Mouse (Mus musculus) liver, embryonic 16.5 days (tissue): Measurements from ENCODE around the gene Ddb1. TPM values are rescaled to one million over a fixed set of nuclear protein-coding genes. Genes with fewer than 3 reads are reported as not detected.
A peak's percentile ranks its signal among the peaks of the same experiment; 100 is the strongest.

ENCODE experiments used
- ATAC-seq: fragments of 200-750 bp; cut with Nextera tagmentation; 2 replicates; pipeline ENCODE4 v1.8.0; 2017; ENCODE audit warnings: low read depth, mild to moderate bottlenecking, moderate number of reproducible peaks, moderate library complexity
- H3K27ac ChIP-seq: fragments of 300-500 bp; sonication (generic); 2 replicates; pipeline ENCODE4 v1.5.1; 2014; ENCODE audit warnings: mild to moderate bottlenecking, low read length
- H3K27me3 ChIP-seq: fragments of 300-500 bp; sonication (generic); 2 replicates; pipeline ENCODE4 v1.6.1; 2014; ENCODE audit warnings: low read depth, low read length, mixed read lengths; ENCODE audit not compliant: control insufficient read depth, insufficient read depth
- H3K36me3 ChIP-seq: fragments of 300-500 bp; sonication (generic); 2 replicates; pipeline ENCODE4 v1.6.1; 2014; ENCODE audit warnings: mild to moderate bottlenecking; ENCODE audit not compliant: control insufficient read depth, insufficient read depth
- H3K4me1 ChIP-seq: fragments of 300-500 bp; sonication (generic); 2 replicates; pipeline ENCODE4 v1.6.1; 2014; ENCODE audit warnings: low read depth, low read length, mixed read lengths; ENCODE audit not compliant: control insufficient read depth
- H3K4me2 ChIP-seq: fragments of 300-500 bp; sonication (generic); 2 replicates; pipeline ENCODE4 v1.6.1; 2014; ENCODE audit warnings: low read depth, low read length, mixed read lengths
- H3K4me3 ChIP-seq: fragments of 300-500 bp; sonication (generic); 2 replicates; pipeline ENCODE4 v1.5.1; 2014; ENCODE audit warnings: low read depth, mild to moderate bottlenecking, low read length
- H3K9ac ChIP-seq: fragments of 300-500 bp; sonication (generic); 2 replicates; pipeline ENCODE4 v1.6.1; 2014; ENCODE audit warnings: low read depth, low read length
- H3K9me3 ChIP-seq: fragments of 300-500 bp; sonication (generic); replicated peaks from 2 replicates; pipeline ENCODE4 v1.6.1; 2016; ENCODE audit warnings: low read length; ENCODE audit not compliant: control insufficient read depth
- WGBS: fragments of 180-500 bp; shearing (Covaris S2); extraction: QIAGEN DNeasy Blood & Tissue Kit; methylation state at CpG from one replicate; pipeline ENCODE4 v1.1.7; 2014; ENCODE audit not compliant: insufficient replicate concordance; 5-methylcytosine and 5-hydroxymethylcytosine counted together
- polyA plus RNA-seq: library from polyadenylated mRNA; unstranded; fragments of >200 nt; fragmentation: Nextera tagmentation; extraction: Ambion mirVana; gene quantifications from 2 replicates; pipeline ENCODE4 v1.2.1, GENCODE M21; 2015

The Ddb1 gene
- polyA plus RNA-seq, 1 experiment from 2014 or later, result 176 TPM

- peak; percentile 28; the same call in 1 of the 2 replicates for ATAC-seq
- Histone ChIP-seq H3K4me1 (peaks cover 6% of the 10 kb centered on the region), H3K36me3 (peaks cover 8% of the 10 kb centered on the region; the same call in 1 of the 2 replicates), H3K4me2 (no peak overlapping the region), H3K27ac (peak overlapping the region; percentile 52), H3K4me3 (no peak overlapping the region), H3K27me3 (no peaks in the 10 kb centered on the region), H3K9me3 (no peaks in the 10 kb centered on the region), H3K9ac (no peak overlapping the region)
- 60% methylated on average over 8 of the region's 8 CpGs for WGBS
Observed at GRCm38 (mm10) chr19:10587231-10587630, 17.9 kb upstream of the Ddb1 start.

GRCm38 (mm10) chr19:10589127-10589857 is 15.8 kb upstream of the Ddb1 start:
- Histone ChIP-seq H3K9ac (no peak overlapping the region), H3K27ac (peak overlapping the region; percentile 59), H3K4me2 (no peak overlapping the region)

DNA sequence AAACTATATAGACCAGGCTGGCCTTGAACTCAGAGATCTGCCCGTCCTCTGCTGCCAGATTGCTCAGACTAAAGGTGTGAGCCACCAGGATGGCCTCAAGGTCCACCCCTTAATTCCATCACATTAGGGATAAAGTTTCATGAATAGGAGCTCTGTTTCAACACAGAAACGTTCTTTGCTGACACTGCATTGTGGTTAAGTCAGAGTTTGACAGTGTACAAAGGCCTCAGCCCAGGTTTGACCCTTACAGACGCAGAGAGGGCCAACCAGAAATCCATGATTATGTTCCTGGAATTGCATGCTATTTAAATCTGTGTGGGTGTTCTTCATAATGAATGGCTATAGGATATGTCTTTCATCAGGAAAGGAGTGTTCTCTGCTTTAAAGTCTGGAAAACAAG is 14.8 kb upstream of the Ddb1 start:
- Histone ChIP-seq H3K4me2 (no peak overlapping the region), H3K36me3 (peaks cover 8% of the 10 kb centered on the region; the same call in 1 of the 2 replicates), H3K4me1 (peaks cover 15% of the 10 kb centered on the region), H3K27ac (no peak overlapping the region), H3K4me3 (no peak overlapping the region), H3K9me3 (no peaks in the 10 kb centered on the region), H3K27me3 (no peaks in the 10 kb centered on the region), H3K9ac (no peak overlapping the region)
- no peak for ATAC-seq
- WGBS, result 48% methylated on average over 3 of the region's 3 CpGs

More at GRCm38 (mm10) chr19:10589127-10589857, 15.8 kb upstream of the Ddb1 start:
- no peaks in the 10 kb centered on the region for H3K27me3 ChIP-seq
- WGBS, result 40% methylated on average over 5 of the region's 5 CpGs
- no peaks in the 10 kb centered on the region for H3K9me3 ChIP-seq
- peaks cover 8% of the 10 kb centered on the region; the same call in 1 of the 2 replicates for H3K36me3 ChIP-seq
- ATAC-seq, result no peak
- H3K4me1 ChIP-seq, result peaks cover 15% of the 10 kb centered on the region
- H3K4me3 ChIP-seq, result no peak overlapping the region

GRCm38 (mm10) chr19:10591659-10592377 is 13.3 kb upstream of the Ddb1 start:
- H3K9me3 ChIP-seq, result no peaks in the 10 kb centered on the region
- no peak overlapping the region for H3K4me2 ChIP-seq
- 70% methylated on average over 6 of the region's 6 CpGs for WGBS
- peak overlapping the region; percentile 46 for H3K27ac ChIP-seq
- no peak overlapping the region for H3K9ac ChIP-seq
- ATAC-seq, result peak; percentile 84
- no peaks in the 10 kb centered on the region for H3K27me3 ChIP-seq
- H3K36me3 ChIP-seq, result peaks cover 8% of the 10 kb centered on the region
- H3K4me1 ChIP-seq, result peaks cover 15% of the 10 kb centered on the region
- H3K4me3 ChIP-seq, result no peak overlapping the region

- ATAC-seq, result no peak
- Histone ChIP-seq H3K4me1 (peaks cover 18% of the 10 kb centered on the region), H3K4me3 (no peak overlapping the region), H3K27ac (no peak overlapping the region), H3K9me3 (no peaks in the 10 kb centered on the region), H3K9ac (no peak overlapping the region), H3K4me2 (no peak overlapping the region), H3K27me3 (no peaks in the 10 kb centered on the region), H3K36me3 (peaks cover 5% of the 10 kb centered on the region)
- WGBS, result 32% methylated on average over 3 of the region's 3 CpGs
Observed at GRCm38 (mm10) chr19:10598188-10598587, 6.9 kb upstream of the Ddb1 start.

- H3K4me3 ChIP-seq, result no peak overlapping the region
- H3K4me1 ChIP-seq, result peaks cover 25% of the 10 kb centered on the region
- H3K27ac ChIP-seq, result no peak overlapping the region
- ATAC-seq, result no peak
- 85% methylated on average over 2 of the region's 2 CpGs for WGBS
- H3K27me3 ChIP-seq, result no peaks in the 10 kb centered on the region
- no peaks in the 10 kb centered on the region for H3K9me3 ChIP-seq
- H3K4me2 ChIP-seq, result no peak overlapping the region
- H3K36me3 ChIP-seq, result peaks cover 5% of the 10 kb centered on the region
- no peak overlapping the region for H3K9ac ChIP-seq
Observed at GRCm38 (mm10) chr19:10599648-10600047, 5.5 kb upstream of the Ddb1 start.

- Histone ChIP-seq H3K4me3 (peak overlapping the region; percentile 33), H3K9me3 (no peaks in the 10 kb centered on the region), H3K4me2 (peak overlapping the region; percentile 33), H3K27ac (peak overlapping the region; percentile 72), H3K9ac (peak overlapping the region; percentile 32; the same call in 1 of the 2 replicates), H3K27me3 (no peaks in the 10 kb centered on the region), H3K4me1 (peaks cover 34% of the 10 kb centered on the region), H3K36me3 (peaks cover 5% of the 10 kb centered on the region; the same call in 1 of the 2 replicates)
- no peak for ATAC-seq
- 28% methylated on average over 6 of the region's 6 CpGs for WGBS
Observed at GRCm38 (mm10) chr19:10602247-10602769, 2.8 kb upstream of the Ddb1 start.

DNA sequence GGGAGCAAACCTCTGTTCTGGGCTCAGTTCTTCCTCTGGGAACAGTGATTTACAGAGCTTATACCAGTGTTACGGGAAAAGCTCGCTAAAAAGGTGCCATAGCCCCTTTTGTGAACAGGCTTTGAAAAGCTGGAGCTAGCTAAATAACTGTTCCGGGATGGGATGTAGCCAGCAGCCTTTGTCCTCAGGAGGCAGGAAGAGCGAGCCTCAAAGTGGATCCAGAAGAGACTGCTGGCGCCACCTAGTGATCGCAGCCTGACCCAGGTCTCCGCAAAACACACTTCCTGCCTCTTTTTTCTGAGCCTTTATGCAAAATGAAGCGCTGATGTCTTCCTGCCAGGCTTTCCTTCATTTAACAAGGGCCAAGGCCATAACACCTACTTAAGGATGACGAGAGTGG is 2.3 kb upstream of the Ddb1 start:
- H3K4me1 ChIP-seq, result peaks cover 38% of the 10 kb centered on the region
- H3K4me2 ChIP-seq, result peak overlapping the region; percentile 77
- H3K4me3 ChIP-seq, result peak overlapping the region; percentile 43
- no peaks in the 10 kb centered on the region for H3K9me3 ChIP-seq
- H3K36me3 ChIP-seq, result peaks cover 6% of the 10 kb centered on the region
- WGBS, result 1% methylated on average over 9 of the region's 9 CpGs
- peak overlapping the region; percentile 32; the same call in 1 of the 2 replicates for H3K9ac ChIP-seq
- no peaks in the 10 kb centered on the region for H3K27me3 ChIP-seq
- no peak for ATAC-seq
- peak overlapping the region; percentile 72 for H3K27ac ChIP-seq
